ENCODE assay signal across 23 mouse cellular contexts in the genomic region with DNA sequence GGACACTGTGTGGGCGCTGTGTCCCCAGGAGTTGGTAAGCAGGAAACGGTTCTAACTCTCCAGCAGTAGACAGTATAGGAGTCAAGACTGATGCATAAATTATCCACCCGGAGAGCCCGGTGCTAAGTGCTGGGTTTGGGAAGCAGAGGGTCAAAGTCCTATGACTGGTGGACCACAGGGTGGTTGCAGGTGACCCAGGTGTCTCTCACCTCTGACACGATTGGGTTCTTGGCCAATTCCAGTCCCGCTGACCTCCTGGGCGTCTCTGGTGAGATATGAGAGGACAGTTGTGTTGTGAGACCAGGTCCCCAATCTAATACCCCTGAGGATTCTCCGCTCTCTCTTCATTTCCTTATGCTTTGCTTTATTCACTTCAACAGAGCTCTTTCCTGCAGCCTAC.
"Had no signal": no experiment of that assay in that cellular context is flagged by ENCODE, and none has a peak within 500 bp of the region (broad histone marks: within the 10 kb centered on the region; RNA-seq: fewer than 3 reads in every experiment).

No protein-coding gene starts in this region.

- H3K4me2 ChIP-seq: limb, embryonic 13.5 days; liver, embryonic 15.5 days; midbrain, embryonic 12.5 days; neural tube, embryonic 12.5 days; neural tube, embryonic 15.5 days had no signal

- H3K4me1 ChIP-seq: neural tube, embryonic 12.5 days had no signal

- H3K9ac ChIP-seq: limb, embryonic 13.5 days; liver, embryonic 15.5 days; midbrain, embryonic 12.5 days; neural tube, embryonic 12.5 days; neural tube, embryonic 15.5 days had no signal

- H3K36me3 ChIP-seq: limb, embryonic 10.5 days; limb, embryonic 13.5 days; liver, embryonic 15.5 days; midbrain, embryonic 12.5 days; neural tube, embryonic 12.5 days; neural tube, embryonic 15.5 days had no signal

- H3K27ac ChIP-seq: kidney, postnatal 0 days; layer of hippocampus, adult 2 months; limb, embryonic 10.5 days; limb, embryonic 13.5 days; liver, embryonic 15.5 days; midbrain, embryonic 12.5 days; neural tube, embryonic 12.5 days; neural tube, embryonic 15.5 days; stomach, postnatal 0 days had no signal

- H3K4me3 ChIP-seq: layer of hippocampus, adult 2 months; limb, embryonic 10.5 days; limb, embryonic 13.5 days; liver, embryonic 15.5 days; midbrain, embryonic 12.5 days; neural tube, embryonic 12.5 days; neural tube, embryonic 15.5 days had no signal

- H3K9me3 ChIP-seq: limb, embryonic 10.5 days; liver, embryonic 15.5 days; midbrain, embryonic 12.5 days; neural tube, embryonic 12.5 days; neural tube, embryonic 15.5 days had no signal

- ATAC-seq: intestine, embryonic 16.5 days had no signal

- DNase-seq: kidney, adult 8-10 months; kidney, postnatal 25 days; layer of hippocampus, adult 9-11 months; liver; lung, adult 2 months; lung, postnatal 14 days; lung, postnatal 4 days; right cerebral cortex, adult 18-20 months; right cerebral cortex, postnatal 14 days; right cerebral cortex, postnatal 4 days; thymus, adult 2 months; thymus, postnatal 14 days; thymus, postnatal 4 days had no signal

- H3K27me3 ChIP-seq: limb, embryonic 13.5 days; liver, embryonic 15.5 days; midbrain, embryonic 12.5 days; neural tube, embryonic 12.5 days; neural tube, embryonic 15.5 days had no signal
